Mouse (Mus musculus) myocyte (in vitro differentiated cells): ENCODE results near the gene Suclg2. TPM values are rescaled to one million over a fixed set of nuclear protein-coding genes. Genes with fewer than 3 reads are reported as not detected.

Source experiments
- H3K27me3 ChIP-seq: one replicate; pipeline ENCODE4 v1.6.1; 2011; ENCODE audit not compliant: control insufficient read depth, insufficient read depth, insufficient read length
- H3K36me3 ChIP-seq: one replicate; pipeline ENCODE4 v1.6.1; 2011; ENCODE audit not compliant: control insufficient read depth, insufficient read depth
- H3K4me2 ChIP-seq: one replicate; pipeline ENCODE4 v1.6.1; 2011; ENCODE audit warnings: low read depth, control low read depth
- H3K4me3 ChIP-seq: one replicate; pipeline ENCODE4 v1.5.1; 2011; ENCODE audit warnings: mild to moderate bottlenecking, control low read depth, moderate library complexity
- H3K79me2 ChIP-seq: one replicate; pipeline ENCODE4 v1.6.1; 2011; ENCODE audit not compliant: control insufficient read depth, insufficient read depth
- H3ac ChIP-seq: one replicate; pipeline ENCODE4 v1.6.1; 2011; ENCODE audit not compliant: control insufficient read depth, insufficient read length
- CEBPB ChIP-seq: IDR thresholded peaks from 2 replicates; pipeline ENCODE4 v1.6.1; 2011; ENCODE audit warnings: mild to moderate bottlenecking, moderate library complexity; ENCODE audit not compliant: poor library complexity, insufficient read depth, severe bottlenecking
- E2F4 ChIP-seq: IDR thresholded peaks from one replicate; pipeline ENCODE4 v1.6.1; 2011; ENCODE audit warnings: mild to moderate bottlenecking, control low read depth, moderate library complexity; ENCODE audit not compliant: insufficient read depth
- MAX ChIP-seq: IDR thresholded peaks from one replicate; pipeline ENCODE4 v1.6.1; 2011; ENCODE audit warnings: low read depth, mild to moderate bottlenecking, control low read depth
- MYOD1 ChIP-seq, 3 experiments: IDR thresholded peaks; one replicate each; pipeline ENCODE4 v1.6.1; 2011; ENCODE audit warnings: control low read depth in 2 of 3, low read depth in 2 of 3, mild to moderate bottlenecking in 2 of 3, moderate library complexity in 1 of 3; ENCODE audit not compliant: insufficient read length in 2 of 3, control insufficient read depth in 1 of 3
- MYOG ChIP-seq, 3 experiments: IDR thresholded peaks; one replicate each; pipeline ENCODE4 v1.6.1; 2011; ENCODE audit warnings: control low read depth in 2 of 3, low read depth in 2 of 3, mild to moderate bottlenecking in 2 of 3; ENCODE audit not compliant: insufficient read length in 2 of 3, control insufficient read depth in 1 of 3, insufficient read depth in 1 of 3
- POLR2A ChIP-seq: IDR thresholded peaks from one replicate; pipeline ENCODE4 v1.6.1; 2011; ENCODE audit warnings: low read depth, mild to moderate bottlenecking, control low read depth, moderate library complexity; ENCODE audit not compliant: insufficient read length
- POLR2AphosphoS2 ChIP-seq: IDR thresholded peaks from one replicate; pipeline ENCODE4 v1.6.1; 2011; ENCODE audit warnings: low read depth, control low read depth; ENCODE audit not compliant: insufficient read length
- REST ChIP-seq: IDR thresholded peaks from one replicate; pipeline ENCODE4 v1.6.1; 2011; ENCODE audit warnings: mild to moderate bottlenecking, control low read depth, moderate library complexity; ENCODE audit not compliant: insufficient read depth, insufficient read length
- SRF ChIP-seq: IDR thresholded peaks from one replicate; pipeline ENCODE4 v1.6.1; 2011; ENCODE audit warnings: low read depth; ENCODE audit not compliant: control insufficient read depth, insufficient read length
- TCF12 ChIP-seq: IDR thresholded peaks from one replicate; pipeline ENCODE4 v1.6.1; 2011; ENCODE audit warnings: mild to moderate bottlenecking, control low read depth; ENCODE audit not compliant: poor library complexity, insufficient read depth, severe bottlenecking
- TCF3 ChIP-seq: IDR thresholded peaks from one replicate; pipeline ENCODE4 v1.6.1; 2011; ENCODE audit warnings: low read depth, control low read depth; ENCODE audit not compliant: insufficient read length
- USF1 ChIP-seq: IDR thresholded peaks from one replicate; pipeline ENCODE4 v1.6.1; 2011; ENCODE audit warnings: low read depth, mild to moderate bottlenecking, control low read depth, moderate library complexity
- polyA plus RNA-seq: library from polyadenylated mRNA; unstranded; fragments of >200 nt; fragmentation: generic; extraction: Trizol; gene quantifications from one replicate; pipeline ENCODE4 v1.2.1, GENCODE M21; 2012; ENCODE audit warnings: missing spikeins

The Suclg2 gene
- polyA plus RNA-seq, 1 experiment = 13.9 TPM

- Histone ChIP-seq H3K4me2 (no peak overlapping the region), H3K79me2 (no peaks in the 10 kb centered on the region), H3K4me3 (no peak overlapping the region), H3ac (no peak overlapping the region), H3K36me3 (no peaks in the 10 kb centered on the region), H3K27me3 (no peaks in the 10 kb centered on the region)
- no peak for TF ChIP-seq CEBPB
- no peak for TF ChIP-seq POLR2AphosphoS2
- TF ChIP-seq MYOG (IDR thresholded peaks at IDR 0.05; ENCODE audit: control insufficient read depth in 1 of 3, insufficient read depth in 1 of 3, insufficient read length in 2 of 3, low read depth in 2 of 3) = no peak
- TF ChIP-seq POLR2A = no peak
- TF ChIP-seq MAX = no peak
- no peak for TF ChIP-seq SRF
- TF ChIP-seq E2F4 = no peak
- TF ChIP-seq REST = no peak
- TF ChIP-seq TCF12 = no peak
- TF ChIP-seq TCF3 = no peak
- no peak for TF ChIP-seq USF1
- TF ChIP-seq MYOD1 (IDR thresholded peaks at IDR 0.05; ENCODE audit: control insufficient read depth in 1 of 3, insufficient read length in 2 of 3, low read depth in 2 of 3) = no peak
Measured at GRCm38 (mm10) chr6:95710886-95711285, 7.7 kb downstream of the Suclg2 start.

- H3K36me3 ChIP-seq = no peaks in the 10 kb centered on the region
- H3K4me3 ChIP-seq = no peak overlapping the region
- H3K4me2 ChIP-seq = no peak overlapping the region
- no peak for TF ChIP-seq TCF3
- TF ChIP-seq MAX = no peak
- no peak for TF ChIP-seq REST
- no peak for TF ChIP-seq MYOG (IDR thresholded peaks at IDR 0.05; ENCODE audit: control insufficient read depth in 1 of 3, insufficient read depth in 1 of 3, insufficient read length in 2 of 3, low read depth in 2 of 3)
- TF ChIP-seq POLR2AphosphoS2 = no peak
- TF ChIP-seq MYOD1 (IDR thresholded peaks at IDR 0.05; ENCODE audit: control insufficient read depth in 1 of 3, insufficient read length in 2 of 3, low read depth in 2 of 3) = no peak
- no peak for TF ChIP-seq SRF
- TF ChIP-seq E2F4 = no peak
- TF ChIP-seq POLR2A = no peak
- TF ChIP-seq USF1 = no peak
- H3K79me2 ChIP-seq = no peaks in the 10 kb centered on the region
- H3ac ChIP-seq = no peak overlapping the region
- no peaks in the 10 kb centered on the region for H3K27me3 ChIP-seq
Measured at GRCm38 (mm10) chr6:95709531-95709930, 9.1 kb downstream of the Suclg2 start.

- no peak overlapping the region for H3K4me3 ChIP-seq
- TF ChIP-seq USF1 = no peak
- TF ChIP-seq SRF = no peak
- no peak for TF ChIP-seq MYOG (IDR thresholded peaks at IDR 0.05; ENCODE audit: control insufficient read depth in 1 of 3, insufficient read depth in 1 of 3, insufficient read length in 2 of 3, low read depth in 2 of 3)
- TF ChIP-seq POLR2AphosphoS2 = no peak
- no peak for TF ChIP-seq E2F4
- no peak for TF ChIP-seq MAX
- no peak for TF ChIP-seq CEBPB
- no peak for TF ChIP-seq POLR2A
- TF ChIP-seq TCF3 = no peak
- no peaks in the 10 kb centered on the region for H3K79me2 ChIP-seq
- H3K27me3 ChIP-seq = no peaks in the 10 kb centered on the region
- H3ac ChIP-seq = no peak overlapping the region
- no peak overlapping the region for H3K4me2 ChIP-seq
- H3K36me3 ChIP-seq = no peaks in the 10 kb centered on the region
Measured at GRCm38 (mm10) chr6:95709106-95709505, 9.5 kb downstream of the Suclg2 start.

- no peaks in the 10 kb centered on the region for H3K27me3 ChIP-seq
- no peak overlapping the region for H3K4me2 ChIP-seq
- no peaks in the 10 kb centered on the region for H3K36me3 ChIP-seq
- no peak overlapping the region for H3ac ChIP-seq
- H3K79me2 ChIP-seq = no peaks in the 10 kb centered on the region
- TF ChIP-seq TCF12 = no peak
- TF ChIP-seq USF1 = no peak
- no peak for TF ChIP-seq POLR2A
- TF ChIP-seq E2F4 = no peak
- no peak for TF ChIP-seq REST
- no peak for TF ChIP-seq TCF3
- no peak for TF ChIP-seq POLR2AphosphoS2
- no peak for TF ChIP-seq CEBPB
- TF ChIP-seq MYOD1 (IDR thresholded peaks at IDR 0.05; ENCODE audit: control insufficient read depth in 1 of 3, insufficient read length in 2 of 3, low read depth in 2 of 3) = no peak
- TF ChIP-seq MYOG (IDR thresholded peaks at IDR 0.05; ENCODE audit: control insufficient read depth in 1 of 3, insufficient read depth in 1 of 3, insufficient read length in 2 of 3, low read depth in 2 of 3) = no peak
- no peak for TF ChIP-seq SRF
- TF ChIP-seq MAX = no peak
- no peak overlapping the region for H3K4me3 ChIP-seq
Measured at GRCm38 (mm10) chr6:95704626-95705025, 14.0 kb downstream of the Suclg2 start.

GRCm38 (mm10) chr6:95702200-95702599, 16.4 kb downstream of the Suclg2 start:
- H3K79me2 ChIP-seq = no peaks in the 10 kb centered on the region
- no peaks in the 10 kb centered on the region for H3K36me3 ChIP-seq
- H3K4me2 ChIP-seq = no peak overlapping the region
- no peak overlapping the region for H3K4me3 ChIP-seq
- TF ChIP-seq TCF3 (no peak), REST (no peak), MAX (no peak), USF1 (no peak), MYOG (IDR thresholded peaks at IDR 0.05; ENCODE audit: control insufficient read depth in 1 of 3, insufficient read depth in 1 of 3, insufficient read length in 2 of 3, low read depth in 2 of 3) (no peak), TCF12 (no peak), POLR2A (no peak), SRF (no peak), POLR2AphosphoS2 (no peak), CEBPB (no peak), E2F4 (no peak), MYOD1 (IDR thresholded peaks at IDR 0.05; ENCODE audit: control insufficient read depth in 1 of 3, insufficient read length in 2 of 3, low read depth in 2 of 3) (no peak)
- no peaks in the 10 kb centered on the region for H3K27me3 ChIP-seq
- H3ac ChIP-seq = no peak overlapping the region
